Mouse (Mus musculus): ENCODE results near the gene Galnt18. TPM values are rescaled to one million over a fixed set of nuclear protein-coding genes. Genes with fewer than 3 reads are reported as not detected.

The Galnt18 gene
- polyA plus RNA-seq, 1 experiment from 2014 or later, result 10.2 TPM

GRCm38 (mm10) chr7:111516882-111517281, 262.9 kb downstream of the Galnt18 start:
- Histone ChIP-seq H3K9me3 (no peaks in the 10 kb centered on the region), H3K4me1 (peaks cover 14% of the 10 kb centered on the region), H3K4me2 (replicated peaks) (no peak overlapping the region), H3K36me3 (no peaks in the 10 kb centered on the region), H3K4me3 (no peak overlapping the region), H3K9ac (replicated peaks) (no peak overlapping the region), H3K27me3 (no peaks in the 10 kb centered on the region), H3K27ac (replicated peaks) (no peak overlapping the region)
- ATAC-seq (replicated peaks), result no peak
- WGBS, result 44% methylated on average over 1 of the region's 1 CpGs

- Histone ChIP-seq H3K27me3 (no peaks in the 10 kb centered on the region), H3K27ac (replicated peaks) (no peak overlapping the region), H3K36me3 (no peaks in the 10 kb centered on the region), H3K9ac (replicated peaks) (no peak overlapping the region), H3K4me3 (no peak overlapping the region), H3K4me2 (replicated peaks) (no peak overlapping the region), H3K4me1 (peaks cover 14% of the 10 kb centered on the region), H3K9me3 (no peaks in the 10 kb centered on the region)
- ATAC-seq (replicated peaks), result no peak
- WGBS, result 76% methylated on average over 2 of the region's 2 CpGs
Observed at GRCm38 (mm10) chr7:111515471-111515870, 264.3 kb downstream of the Galnt18 start.

DNA sequence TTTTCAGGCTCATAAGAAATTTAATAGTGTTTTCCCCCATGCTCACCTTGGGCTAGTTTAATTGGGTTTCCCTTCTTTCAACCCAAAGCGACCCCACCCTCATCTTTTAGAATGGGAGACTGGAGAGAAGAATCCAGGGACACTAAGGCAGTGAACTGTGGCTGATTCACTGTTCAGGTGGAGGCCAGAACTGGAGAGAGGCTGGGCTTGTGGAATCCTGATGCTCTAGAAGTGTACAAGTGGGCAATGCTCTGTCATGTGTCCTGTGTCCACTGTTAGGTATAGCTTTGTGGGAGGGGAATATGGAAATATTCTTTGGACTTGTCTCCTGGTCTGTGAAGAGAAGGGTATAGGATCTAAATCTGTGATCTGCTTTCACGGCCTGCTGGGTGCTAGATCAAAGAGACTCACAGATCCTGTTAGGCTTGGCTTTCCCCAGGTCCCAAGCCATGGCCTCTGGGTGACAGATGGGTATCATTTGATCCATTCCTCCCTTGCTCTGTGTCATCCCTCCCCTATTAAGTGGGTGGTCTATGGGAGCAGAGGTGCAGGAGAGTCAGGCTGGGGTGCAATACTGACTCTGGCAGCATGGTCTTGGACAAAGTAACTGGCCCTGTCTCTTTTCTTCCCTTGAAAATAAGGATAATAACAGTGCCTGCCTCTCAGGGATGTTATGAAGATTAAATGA, 270.5 kb downstream of the Galnt18 start:
- no peak overlapping the region for H3K4me3 ChIP-seq
- 83% methylated on average over 2 of the region's 2 CpGs for WGBS
- H3K27ac ChIP-seq (replicated peaks), result no peak overlapping the region
- H3K4me1 ChIP-seq, result no peaks in the 10 kb centered on the region
- ATAC-seq (replicated peaks), result no peak
- H3K9ac ChIP-seq (replicated peaks), result no peak overlapping the region
- no peaks in the 10 kb centered on the region for H3K36me3 ChIP-seq
- H3K4me2 ChIP-seq (replicated peaks), result no peak overlapping the region
- H3K27me3 ChIP-seq, result no peaks in the 10 kb centered on the region
- no peaks in the 10 kb centered on the region for H3K9me3 ChIP-seq

GRCm38 (mm10) chr7:111500616-111501015, 279.2 kb downstream of the Galnt18 start:
- H3K27ac ChIP-seq (replicated peaks), result no peak overlapping the region
- no peak overlapping the region for H3K9ac ChIP-seq (replicated peaks)
- no peak overlapping the region for H3K4me2 ChIP-seq (replicated peaks)
- no peaks in the 10 kb centered on the region for H3K4me1 ChIP-seq
- ATAC-seq (replicated peaks), result no peak
- H3K27me3 ChIP-seq, result no peaks in the 10 kb centered on the region
- H3K4me3 ChIP-seq, result no peak overlapping the region
- H3K9me3 ChIP-seq, result no peaks in the 10 kb centered on the region
- no peaks in the 10 kb centered on the region for H3K36me3 ChIP-seq
- 36% methylated on average over 2 of the region's 2 CpGs for WGBS

- WGBS, result 73% methylated on average over 2 of the region's 2 CpGs
- Histone ChIP-seq H3K9me3 (no peaks in the 10 kb centered on the region), H3K4me2 (replicated peaks) (no peak overlapping the region)
Observed at GRCm38 (mm10) chr7:111499255-111499790, 280.5 kb downstream of the Galnt18 start.

DNA sequence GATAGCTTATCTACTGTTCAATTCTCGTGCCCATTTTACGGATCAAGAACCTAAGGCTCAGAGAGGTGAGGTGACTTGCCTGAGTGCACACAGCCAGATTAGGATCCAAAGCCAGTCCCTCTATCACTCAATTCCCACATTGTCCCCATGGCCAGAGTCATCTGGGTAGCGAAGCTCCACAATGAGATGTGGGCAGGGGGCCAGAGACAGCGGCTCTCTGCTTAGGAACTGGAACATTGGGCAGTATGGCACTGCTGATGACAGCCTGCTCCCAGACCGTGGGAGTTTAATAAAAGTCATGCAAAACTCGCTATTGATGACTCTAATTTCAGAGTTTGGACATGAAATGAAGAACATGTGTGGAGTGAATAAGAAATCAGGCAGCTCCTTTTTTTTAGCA, 282.6 kb downstream of the Galnt18 start:
- Histone ChIP-seq H3K36me3 (no peaks in the 10 kb centered on the region), H3K9ac (replicated peaks) (no peak overlapping the region), H3K4me2 (replicated peaks) (no peak overlapping the region), H3K4me1 (no peaks in the 10 kb centered on the region), H3K27me3 (no peaks in the 10 kb centered on the region), H3K4me3 (no peak overlapping the region), H3K9me3 (no peaks in the 10 kb centered on the region), H3K27ac (replicated peaks) (no peak overlapping the region)
- no peak for ATAC-seq (replicated peaks)
- WGBS, result 78% methylated on average over 6 of the region's 6 CpGs

More at GRCm38 (mm10) chr7:111499255-111499790, 280.5 kb downstream of the Galnt18 start:
- H3K27ac ChIP-seq (replicated peaks), result no peak overlapping the region
- no peaks in the 10 kb centered on the region for H3K4me1 ChIP-seq
- H3K9ac ChIP-seq (replicated peaks), result no peak overlapping the region
- no peak for ATAC-seq (replicated peaks)
- H3K36me3 ChIP-seq, result no peaks in the 10 kb centered on the region
- H3K4me3 ChIP-seq, result no peak overlapping the region
- H3K27me3 ChIP-seq, result no peaks in the 10 kb centered on the region

- Histone ChIP-seq H3K4me1 (no peaks in the 10 kb centered on the region), H3K9ac (replicated peaks) (no peak overlapping the region), H3K36me3 (no peaks in the 10 kb centered on the region), H3K27me3 (no peaks in the 10 kb centered on the region), H3K4me2 (replicated peaks) (no peak overlapping the region), H3K27ac (replicated peaks) (no peak overlapping the region), H3K9me3 (no peaks in the 10 kb centered on the region), H3K4me3 (no peak overlapping the region)
- ATAC-seq (replicated peaks), result no peak
- WGBS, result 78% methylated on average over 5 of the region's 5 CpGs
Observed at GRCm38 (mm10) chr7:111492242-111492949, 287.4 kb downstream of the Galnt18 start.

DNA sequence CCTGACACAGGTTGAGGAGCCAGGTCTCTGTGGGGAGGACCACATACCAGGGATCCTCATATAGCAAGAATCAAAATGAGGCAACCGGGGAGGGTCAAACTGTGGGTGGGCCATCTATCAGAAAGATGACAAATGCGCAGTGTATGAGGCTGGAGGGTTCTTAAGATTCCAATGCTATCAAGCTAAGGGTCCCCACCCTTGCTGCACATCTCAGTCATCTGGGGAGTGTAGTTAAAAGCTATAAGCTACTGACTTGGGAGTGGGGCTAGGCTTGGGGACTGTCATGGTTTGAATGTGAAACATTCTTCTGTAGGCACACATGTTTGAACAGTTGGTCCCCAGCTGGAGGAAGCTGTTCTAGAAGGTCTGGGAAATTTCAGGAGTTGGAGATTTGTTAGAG, 288.2 kb downstream of the Galnt18 start:
- Histone ChIP-seq H3K27me3 (no peaks in the 10 kb centered on the region), H3K36me3 (no peaks in the 10 kb centered on the region), H3K27ac (replicated peaks) (no peak overlapping the region), H3K4me3 (no peak overlapping the region), H3K9ac (replicated peaks) (no peak overlapping the region), H3K9me3 (no peaks in the 10 kb centered on the region), H3K4me2 (replicated peaks) (no peak overlapping the region), H3K4me1 (no peaks in the 10 kb centered on the region)
- 95% methylated on average over 2 of the region's 2 CpGs for WGBS
- no peak for ATAC-seq (replicated peaks)

GRCm38 (mm10) chr7:111486811-111487333, 292.9 kb downstream of the Galnt18 start:
- Histone ChIP-seq H3K4me3 (no peak overlapping the region), H3K36me3 (no peaks in the 10 kb centered on the region), H3K9me3 (no peaks in the 10 kb centered on the region), H3K27me3 (no peaks in the 10 kb centered on the region), H3K4me2 (replicated peaks) (no peak overlapping the region), H3K4me1 (no peaks in the 10 kb centered on the region), H3K9ac (replicated peaks) (no peak overlapping the region), H3K27ac (replicated peaks) (no peak overlapping the region)
- 15% methylated on average over 3 of the region's 3 CpGs for WGBS
- no peak for ATAC-seq (replicated peaks)

- H3K4me3 ChIP-seq, result no peak overlapping the region
- H3K27me3 ChIP-seq, result no peaks in the 10 kb centered on the region
- no peak for ATAC-seq (replicated peaks)
- no peaks in the 10 kb centered on the region for H3K36me3 ChIP-seq
- no peak overlapping the region for H3K9ac ChIP-seq (replicated peaks)
- H3K4me2 ChIP-seq (replicated peaks), result no peak overlapping the region
- 72% methylated on average over 4 of the region's 4 CpGs for WGBS
- no peak overlapping the region for H3K27ac ChIP-seq (replicated peaks)
- H3K9me3 ChIP-seq, result no peaks in the 10 kb centered on the region
- no peaks in the 10 kb centered on the region for H3K4me1 ChIP-seq
Observed at GRCm38 (mm10) chr7:111483896-111484295, 295.9 kb downstream of the Galnt18 start.

DNA sequence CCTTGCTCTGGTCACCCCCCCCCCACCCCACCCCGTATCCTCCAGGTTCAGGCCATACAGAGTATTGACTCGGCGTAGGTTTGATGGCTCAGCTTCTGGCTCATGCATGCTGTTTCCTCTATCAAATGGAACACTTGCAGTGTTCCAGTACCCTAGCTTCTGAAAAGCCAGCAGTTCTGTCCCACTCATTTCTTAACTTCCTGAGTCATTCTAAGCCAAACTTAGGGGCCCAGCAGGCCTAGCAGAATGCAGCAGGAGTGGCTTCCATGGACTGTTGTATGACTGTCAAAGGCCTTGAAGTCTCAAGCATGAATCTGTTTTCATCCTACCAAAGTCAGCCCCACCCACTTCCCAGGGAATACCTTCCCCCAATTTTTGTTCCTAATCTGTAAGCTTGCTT, 296.5 kb downstream of the Galnt18 start:
- H3K4me1 ChIP-seq, result no peaks in the 10 kb centered on the region
- no peaks in the 10 kb centered on the region for H3K9me3 ChIP-seq
- H3K36me3 ChIP-seq, result no peaks in the 10 kb centered on the region
- no peak overlapping the region for H3K27ac ChIP-seq (replicated peaks)
- no peaks in the 10 kb centered on the region for H3K27me3 ChIP-seq
- 96% methylated on average over 3 of the region's 3 CpGs for WGBS
- H3K9ac ChIP-seq (replicated peaks), result no peak overlapping the region
- no peak overlapping the region for H3K4me3 ChIP-seq
- ATAC-seq (replicated peaks), result no peak
- no peak overlapping the region for H3K4me2 ChIP-seq (replicated peaks)

GRCm38 (mm10) chr7:111467715-111468114, 312.1 kb downstream of the Galnt18 start:
- Histone ChIP-seq H3K36me3 (no peaks in the 10 kb centered on the region), H3K27me3 (no peaks in the 10 kb centered on the region), H3K27ac (replicated peaks) (no peak overlapping the region), H3K4me2 (replicated peaks) (no peak overlapping the region), H3K4me1 (no peaks in the 10 kb centered on the region), H3K9me3 (no peaks in the 10 kb centered on the region), H3K4me3 (no peak overlapping the region), H3K9ac (replicated peaks) (no peak overlapping the region)
- 64% methylated on average over 5 of the region's 5 CpGs for WGBS
- no peak for ATAC-seq (replicated peaks)
